Mouse (Mus musculus): ENCODE measurements around the gene Akr1d1. TPM values are rescaled to one million over a fixed set of nuclear protein-coding genes. Genes with fewer than 3 reads are reported as not detected.

The Akr1d1 gene
- polyA plus RNA-seq, 1 experiment from 2014 or later, result not detected

DNA sequence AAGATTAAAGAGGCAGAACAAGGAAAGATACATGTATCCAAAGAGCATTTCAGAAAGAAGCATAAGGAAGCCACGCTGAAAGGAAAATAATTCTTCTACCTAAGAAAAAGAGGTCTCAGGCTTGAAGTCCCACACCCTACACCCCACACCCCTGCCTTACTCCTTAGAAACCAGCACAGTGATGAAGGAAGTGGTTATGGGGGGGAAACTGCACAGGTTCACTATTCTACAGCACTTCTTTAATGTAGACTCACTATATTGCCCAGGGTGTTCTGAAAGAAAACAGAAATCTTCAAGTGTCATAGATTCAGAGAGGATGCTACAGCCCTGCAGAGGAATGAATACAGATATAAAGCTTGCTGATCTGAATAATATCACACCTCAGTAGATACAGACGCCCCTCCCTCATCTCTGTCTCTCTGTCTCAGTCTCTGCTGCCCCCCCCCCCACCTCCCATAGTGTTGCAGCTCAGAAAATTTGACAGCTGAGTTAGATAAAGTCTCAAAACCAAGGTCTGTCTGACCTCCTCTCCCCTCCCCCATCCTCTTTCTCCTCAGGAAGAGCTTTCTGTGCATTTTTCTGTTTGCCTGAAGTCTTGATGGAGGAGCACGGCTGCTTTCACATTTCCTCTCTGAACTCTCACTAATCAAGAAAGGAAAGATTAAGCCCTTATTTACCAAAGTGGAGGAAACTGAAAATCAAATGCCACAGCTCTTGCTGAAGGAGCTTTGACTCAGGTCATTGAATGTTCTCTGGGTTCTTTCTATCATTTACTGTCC, 77.7 kb downstream of the Akr1d1 start:
- Histone ChIP-seq H3K27ac (no peak overlapping the region), H3K4me1 (peaks cover 9% of the 10 kb centered on the region; the same call in 1 of the 2 replicates), H3K36me3 (replicated peaks) (no peaks in the 10 kb centered on the region), H3K4me3 (no peak overlapping the region), H3K27me3 (ENCODE audit: poor library complexity, severe bottlenecking) (no peaks in the 10 kb centered on the region), H3K9me3 (no peaks in the 10 kb centered on the region)
- DNase-seq (ENCODE audit: extremely low spot score, low spot score), result no peak
- WGBS, result 74% methylated on average over 3 of the region's 3 CpGs

DNA sequence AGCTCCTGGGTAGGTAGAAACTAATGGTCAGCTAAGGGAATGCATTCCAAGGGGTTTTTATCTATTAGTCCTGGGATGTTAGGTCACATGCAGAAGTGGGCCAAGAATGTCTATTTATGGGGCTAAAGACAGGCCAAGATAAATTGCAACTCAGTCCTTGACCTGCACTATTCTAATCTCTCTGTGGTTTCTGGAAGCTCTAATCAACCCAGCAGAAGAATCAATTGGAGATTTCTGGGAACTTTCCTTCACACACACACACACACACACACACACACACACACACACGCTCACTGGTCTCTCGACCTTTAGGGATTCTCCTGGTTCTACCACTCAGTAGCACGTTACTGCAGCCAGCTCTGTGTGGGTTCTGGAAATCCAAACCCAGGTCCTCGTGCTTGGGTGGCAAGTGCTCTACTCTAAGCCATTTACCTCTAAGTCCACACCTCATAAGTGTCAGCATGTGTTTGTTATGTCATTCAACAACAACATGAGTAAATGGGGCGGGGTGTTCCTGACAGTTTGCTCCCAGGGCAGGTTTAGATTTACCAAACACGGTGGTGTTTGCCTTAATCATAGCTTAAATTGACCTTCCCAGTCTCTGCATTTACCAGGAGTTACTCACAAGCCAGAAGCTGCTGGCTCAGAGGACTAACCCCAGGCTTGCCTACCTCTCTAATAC, 82.8 kb downstream of the Akr1d1 start:
- no peak overlapping the region for H3K4me3 ChIP-seq
- H3K36me3 ChIP-seq (replicated peaks), result no peaks in the 10 kb centered on the region
- DNase-seq (ENCODE audit: extremely low spot score, low spot score), result peak; percentile 10
- H3K4me1 ChIP-seq, result peaks cover 4% of the 10 kb centered on the region
- H3K27ac ChIP-seq, result no peak overlapping the region
- H3K9me3 ChIP-seq, result no peaks in the 10 kb centered on the region
- WGBS, result 88% methylated on average over 6 of the region's 6 CpGs
- no peaks in the 10 kb centered on the region for H3K27me3 ChIP-seq (ENCODE audit: poor library complexity, severe bottlenecking)

DNA sequence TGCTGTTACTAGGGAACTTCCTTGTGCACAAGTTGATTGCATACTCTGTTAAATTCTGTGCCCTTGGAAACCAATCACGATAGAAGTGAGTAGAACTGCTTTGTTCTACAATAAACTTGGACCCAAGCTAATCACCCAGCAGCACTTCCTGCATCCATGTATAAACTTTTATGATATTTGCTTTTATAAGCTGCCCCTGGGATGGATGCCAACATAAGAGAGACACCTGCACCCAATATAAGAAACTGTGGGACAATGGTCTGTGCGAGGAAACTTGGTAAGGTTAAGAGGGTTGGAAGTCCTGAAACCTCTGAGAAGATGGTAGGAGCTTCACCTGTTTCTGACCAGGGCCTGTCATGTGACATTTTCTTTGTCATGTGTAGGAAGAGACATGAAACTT, 85.5 kb downstream of the Akr1d1 start:
- WGBS, result 89% methylated on average over 2 of the region's 2 CpGs
- no peak overlapping the region for H3K4me3 ChIP-seq
- no peaks in the 10 kb centered on the region for H3K9me3 ChIP-seq
- no peaks in the 10 kb centered on the region for H3K36me3 ChIP-seq (replicated peaks)
- H3K4me1 ChIP-seq, result peaks cover 4% of the 10 kb centered on the region
- H3K27ac ChIP-seq, result no peak overlapping the region
- no peak for DNase-seq (ENCODE audit: extremely low spot score, low spot score)
- H3K27me3 ChIP-seq (ENCODE audit: poor library complexity, severe bottlenecking), result no peaks in the 10 kb centered on the region

DNA sequence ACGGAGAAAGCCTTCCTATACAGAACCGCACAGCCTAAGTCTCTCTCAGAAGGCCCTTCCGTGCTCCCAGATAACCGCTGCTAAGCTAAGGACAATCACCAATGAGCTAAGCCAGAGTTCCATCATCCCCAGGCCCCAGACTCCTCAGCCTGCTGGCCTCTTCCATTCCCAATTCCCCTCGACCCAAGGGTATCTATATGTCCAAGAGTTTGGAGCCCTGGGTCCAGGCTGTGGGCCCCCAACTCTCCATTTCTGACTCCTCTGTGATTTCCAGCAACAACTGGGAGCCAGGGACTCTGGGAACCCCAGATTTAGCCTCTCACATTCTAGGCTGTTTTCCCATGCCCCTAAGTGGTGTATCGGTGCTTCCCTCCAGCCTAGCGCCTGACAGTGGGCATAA, 86.2 kb downstream of the Akr1d1 start:
- Histone ChIP-seq H3K36me3 (replicated peaks) (no peaks in the 10 kb centered on the region), H3K9me3 (no peaks in the 10 kb centered on the region), H3K4me3 (no peak overlapping the region), H3K4me1 (peaks cover 4% of the 10 kb centered on the region), H3K27ac (peak overlapping the region; percentile 26; the same call in 1 of the 2 replicates), H3K27me3 (ENCODE audit: poor library complexity, severe bottlenecking) (no peaks in the 10 kb centered on the region)
- DNase-seq (ENCODE audit: extremely low spot score, low spot score), result no peak
- 94% methylated on average over 7 of the region's 7 CpGs for WGBS

DNA sequence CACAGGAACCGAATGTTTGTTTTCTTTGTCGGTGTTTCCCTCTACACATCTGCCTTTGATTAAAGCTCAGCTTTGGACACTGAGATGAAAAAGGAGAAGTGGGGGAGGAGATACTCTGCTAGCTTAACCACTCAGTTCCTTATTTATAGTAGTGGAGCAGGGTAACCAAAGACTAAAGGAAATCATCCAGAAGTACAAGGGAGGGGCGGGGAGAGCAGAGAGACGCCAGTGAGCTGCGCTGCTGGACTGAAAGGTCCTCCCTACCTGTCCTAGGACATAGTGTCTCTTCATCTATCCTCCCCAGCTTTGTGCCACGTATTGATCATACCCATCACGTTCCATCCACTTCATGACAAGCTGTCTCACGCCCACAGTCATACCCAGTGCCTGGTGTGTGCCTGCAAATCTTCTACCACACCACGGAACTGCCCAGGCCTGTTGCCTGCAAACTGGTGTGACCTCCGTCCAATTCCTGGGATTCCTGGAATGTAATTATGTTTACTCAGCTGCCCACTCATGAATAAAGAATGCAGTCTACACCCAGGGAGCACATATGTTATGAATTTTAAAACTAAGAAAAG, 87.5 kb downstream of the Akr1d1 start:
- no peak for DNase-seq (ENCODE audit: extremely low spot score, low spot score)
- H3K27ac ChIP-seq, result peak overlapping the region; percentile 65

More for the DNA sequence above, 87.5 kb downstream of the Akr1d1 start:
- peaks cover 11% of the 10 kb centered on the region for H3K4me1 ChIP-seq
- H3K36me3 ChIP-seq (replicated peaks), result no peaks in the 10 kb centered on the region
- 70% methylated on average over 10 of the region's 10 CpGs for WGBS
- no peaks in the 10 kb centered on the region for H3K9me3 ChIP-seq
- H3K27me3 ChIP-seq (ENCODE audit: poor library complexity, severe bottlenecking), result no peaks in the 10 kb centered on the region
- no peak overlapping the region for H3K4me3 ChIP-seq

Other genes with a start within 250 kb of the Akr1d1 start
- 0.38 and 1.0 TPM in 2 replicates for gene Dgki, start 230.0 kb upstream of the Akr1d1 start, polyA plus RNA-seq (2016; fragmentation: Nextera tagmentation; extraction: Ambion mirVana)
- gene Creb3l2, start 88.0 kb upstream of the Akr1d1 start, polyA plus RNA-seq (2016; fragmentation: Nextera tagmentation; extraction: Ambion mirVana), result 5.2 and 5.9 TPM in 2 replicates

Data from forebrain, embryonic 10.5 days (tissue).